Mouse (Mus musculus): ENCODE measurements around the gene Cenps.

DNA sequence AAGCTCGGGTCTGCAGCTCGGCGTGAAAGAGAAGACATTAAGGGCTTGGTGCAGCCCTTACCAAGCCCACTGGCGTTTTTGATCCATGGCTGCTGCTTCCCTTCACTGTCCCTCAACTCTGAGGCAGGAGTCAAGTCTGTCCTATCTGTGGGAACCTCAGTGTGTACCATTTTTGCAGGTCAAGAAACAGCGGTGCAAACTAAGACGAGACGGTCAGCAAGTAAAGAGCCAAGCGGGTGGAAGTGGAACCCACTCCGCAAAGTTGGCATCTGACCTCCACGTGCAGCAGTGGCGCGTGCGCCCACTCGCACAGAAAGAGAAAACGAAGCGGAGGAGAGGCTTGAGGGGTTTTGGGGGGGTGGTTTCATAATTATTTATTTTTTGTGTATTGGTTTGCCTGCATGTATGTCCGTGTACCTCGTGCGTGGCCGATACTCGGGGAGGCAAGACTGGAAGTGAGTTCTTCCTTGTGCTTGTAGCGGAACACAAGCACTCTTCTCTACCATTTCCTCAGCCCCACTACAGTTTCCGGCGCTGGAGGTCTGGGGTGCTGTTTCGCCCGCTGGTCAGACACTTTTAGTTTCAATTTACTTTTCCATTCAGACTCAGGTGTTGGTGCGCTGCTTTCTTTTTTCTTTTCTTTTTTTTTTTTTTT is 29.7 kb upstream of the Cenps start:
- TF ChIP-seq CTCF (IDR thresholded peaks at IDR 0.05; ENCODE audit: low read depth): no peak
- TF ChIP-seq EP300 (optimal IDR thresholded peaks at IDR 0.05): no peak
